Mouse (Mus musculus) midbrain, embryonic 11.5 days (tissue): ENCODE measurements around the gene Eid3. TPM values are rescaled to one million over a fixed set of nuclear protein-coding genes. Genes with fewer than 3 reads are reported as not detected.

ENCODE experiments used
- ATAC-seq: fragments of 200-750 bp; cut with Nextera tagmentation; 2 replicates; pipeline ENCODE4 v1.8.0; 2017; ENCODE audit warnings: moderate TSS enrichment, moderate library complexity; ENCODE audit not compliant: low FRiP score
- DNase-seq: peaks from one replicate; pipeline ENCODE4 v3.0.0; 2015; ENCODE audit warnings: low spot score; ENCODE audit errors: missing footprints
- H3K27ac ChIP-seq: fragments of 300-500 bp; sonication (generic); 2 replicates; pipeline ENCODE4 v1.5.1; 2014; ENCODE audit warnings: low read depth, low read length
- H3K27me3 ChIP-seq: fragments of 300-500 bp; sonication (generic); 2 replicates; pipeline ENCODE4 v1.6.1; 2014; ENCODE audit warnings: mild to moderate bottlenecking, low read length, moderate library complexity, mixed read lengths; ENCODE audit not compliant: control insufficient read depth, insufficient read depth
- H3K36me3 ChIP-seq: fragments of 300-500 bp; sonication (generic); 2 replicates; pipeline ENCODE4 v1.6.1; 2014; ENCODE audit warnings: mild to moderate bottlenecking, low read length, moderate library complexity, mixed read lengths; ENCODE audit not compliant: control insufficient read depth, insufficient read depth
- H3K4me1 ChIP-seq: fragments of 300-500 bp; sonication (generic); 2 replicates; pipeline ENCODE4 v1.6.1; 2014; ENCODE audit warnings: low read length; ENCODE audit not compliant: control insufficient read depth, insufficient read depth
- H3K4me2 ChIP-seq: fragments of 300-500 bp; sonication (generic); 2 replicates; pipeline ENCODE4 v1.6.1; 2014; ENCODE audit warnings: mild to moderate bottlenecking, moderate library complexity
- H3K4me3 ChIP-seq: fragments of 300-500 bp; sonication (generic); 2 replicates; pipeline ENCODE4 v1.5.1; 2014; ENCODE audit warnings: low read depth, low read length
- H3K9ac ChIP-seq: fragments of 300-500 bp; sonication (generic); 2 replicates; pipeline ENCODE4 v1.6.1; 2014; ENCODE audit warnings: low read length
- H3K9me3 ChIP-seq: fragments of 300-500 bp; sonication (generic); 2 replicates; pipeline ENCODE4 v1.6.1; 2016; ENCODE audit warnings: low read length; ENCODE audit not compliant: control insufficient read depth
- WGBS: fragments of 180-500 bp; shearing (Covaris S2); extraction: QIAGEN DNeasy Blood & Tissue Kit; methylation state at CpG from one replicate; pipeline ENCODE4 v1.1.7; 2014; 5-methylcytosine and 5-hydroxymethylcytosine counted together
- polyA plus RNA-seq: library from polyadenylated mRNA; unstranded; fragments of >200 nt; fragmentation: Nextera tagmentation; extraction: Ambion mirVana; gene quantifications from 2 replicates; pipeline ENCODE4 v1.2.1, GENCODE M21; 2014

Eid3 gene
- polyA plus RNA-seq, 1 experiment from 2014 or later = 0.53 TPM

DNA sequence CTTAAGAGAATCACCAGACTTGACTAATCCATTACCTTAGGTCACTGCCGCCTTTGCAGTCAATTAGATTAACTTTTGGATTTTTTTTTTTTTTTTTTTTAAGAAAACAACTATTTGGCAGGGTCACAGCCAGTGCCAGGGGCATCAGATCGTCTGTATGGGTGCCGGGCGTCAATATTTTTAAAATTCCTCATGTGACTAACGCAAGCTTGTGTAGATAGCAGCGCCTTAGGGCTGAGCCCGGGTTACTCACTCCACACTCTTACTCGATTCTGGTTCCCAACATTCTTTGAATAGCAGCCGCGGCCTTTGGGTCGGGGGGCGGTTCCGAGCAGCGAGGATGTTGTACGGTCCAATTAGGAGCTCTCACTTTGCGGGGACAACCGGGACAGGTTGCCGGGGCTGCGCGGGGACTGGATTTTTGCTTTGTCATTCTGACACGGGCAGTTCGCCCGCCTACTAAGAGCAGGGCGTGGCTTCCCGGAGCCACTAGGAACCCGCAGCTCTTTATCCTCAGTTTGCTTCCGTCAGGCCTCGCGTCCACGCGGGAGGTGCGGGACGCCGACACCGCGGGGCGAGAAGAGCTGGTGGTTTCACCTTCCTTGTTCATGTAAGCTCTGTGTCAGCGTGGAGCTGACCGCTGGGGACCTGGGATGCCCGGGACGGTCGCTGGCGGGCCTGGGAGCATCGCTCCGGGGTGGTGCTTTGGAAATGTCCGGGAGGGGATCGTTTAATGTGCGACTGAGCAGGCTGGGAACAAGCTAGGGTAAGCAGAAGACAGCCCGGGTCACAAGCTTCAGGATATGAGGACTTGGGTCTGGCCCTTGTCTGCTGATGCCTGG lies 7.5 kb upstream of the Eid3 start:
- peaks cover 2% of the 10 kb centered on the region for H3K36me3 ChIP-seq
- no peaks in the 10 kb centered on the region for H3K27me3 ChIP-seq
- H3K9me3 ChIP-seq = no peaks in the 10 kb centered on the region
- peak overlapping the region; percentile 32 for H3K27ac ChIP-seq
- peak overlapping the region; percentile 75 for H3K4me2 ChIP-seq
- peak; percentile 83 for ATAC-seq
- peak; percentile 98 for DNase-seq
- 1% methylated on average over 49 of the region's 49 CpGs for WGBS
- peaks cover 19% of the 10 kb centered on the region for H3K4me1 ChIP-seq
- H3K4me3 ChIP-seq = peak overlapping the region; percentile 73
- peak overlapping the region; percentile 96 for H3K9ac ChIP-seq

GRCm38 (mm10) chr10:82859533-82859915 lies 6.9 kb upstream of the Eid3 start:
- peaks cover 5% of the 10 kb centered on the region for H3K36me3 ChIP-seq
- no peaks in the 10 kb centered on the region for H3K9me3 ChIP-seq
- H3K9ac ChIP-seq = peak overlapping the region; percentile 96
- H3K4me3 ChIP-seq = peak overlapping the region; percentile 73
- peak; percentile 95 for DNase-seq
- no peaks in the 10 kb centered on the region for H3K27me3 ChIP-seq
- 0% methylated on average over 8 of the region's 8 CpGs for WGBS
- peak overlapping the region; percentile 32 for H3K27ac ChIP-seq
- H3K4me2 ChIP-seq = peak overlapping the region; percentile 75
- peaks cover 19% of the 10 kb centered on the region for H3K4me1 ChIP-seq
- ATAC-seq = peak; percentile 70

GRCm38 (mm10) chr10:82860181-82860928 lies 6.1 kb upstream of the Eid3 start:
- DNase-seq (peak; percentile 98), ATAC-seq (peak; percentile 73)
- Histone ChIP-seq H3K27me3 (no peaks in the 10 kb centered on the region), H3K9ac (peak overlapping the region; percentile 96), H3K9me3 (no peaks in the 10 kb centered on the region), H3K4me1 (peaks cover 19% of the 10 kb centered on the region), H3K27ac (peak overlapping the region; percentile 86), H3K4me3 (peak overlapping the region; percentile 73), H3K4me2 (peak overlapping the region; percentile 75), H3K36me3 (peaks cover 7% of the 10 kb centered on the region)
- WGBS = under 1% methylated on average over 50 of the region's 50 CpGs

GRCm38 (mm10) chr10:82860929-82861315 lies 5.5 kb upstream of the Eid3 start:
- ATAC-seq = no peak
- Histone ChIP-seq H3K36me3 (peaks cover 7% of the 10 kb centered on the region), H3K4me1 (peaks cover 19% of the 10 kb centered on the region), H3K9me3 (no peaks in the 10 kb centered on the region), H3K4me3 (peak overlapping the region; percentile 73), H3K9ac (peak overlapping the region; percentile 96), H3K27me3 (no peaks in the 10 kb centered on the region), H3K27ac (peak overlapping the region; percentile 86), H3K4me2 (peak overlapping the region; percentile 75)
- 7% methylated on average over 8 of the region's 8 CpGs for WGBS
- peak; percentile 95 for DNase-seq

GRCm38 (mm10) chr10:82863106-82863680 lies 3.2 kb upstream of the Eid3 start:
- Histone ChIP-seq H3K9ac (no peak overlapping the region), H3K4me2 (no peak overlapping the region)
- DNase-seq = no peak

GRCm38 (mm10) chr10:82863827-82864226 lies 2.6 kb upstream of the Eid3 start:
- no peaks in the 10 kb centered on the region for H3K9me3 ChIP-seq
- no peak overlapping the region for H3K4me3 ChIP-seq
- H3K4me2 ChIP-seq = no peak overlapping the region
- ATAC-seq (no peak), DNase-seq (no peak)
- WGBS = 93% methylated on average over 7 of the region's 7 CpGs
- H3K4me1 ChIP-seq = peaks cover 17% of the 10 kb centered on the region
- no peaks in the 10 kb centered on the region for H3K27me3 ChIP-seq
- peaks cover 10% of the 10 kb centered on the region for H3K36me3 ChIP-seq
- no peak overlapping the region for H3K27ac ChIP-seq
- H3K9ac ChIP-seq = no peak overlapping the region

More at GRCm38 (mm10) chr10:82863106-82863680, 3.2 kb upstream of the Eid3 start:
- Histone ChIP-seq H3K27me3 (no peaks in the 10 kb centered on the region), H3K36me3 (peaks cover 10% of the 10 kb centered on the region), H3K9me3 (no peaks in the 10 kb centered on the region), H3K4me3 (no peak overlapping the region), H3K27ac (no peak overlapping the region), H3K4me1 (peaks cover 17% of the 10 kb centered on the region)
- 81% methylated on average over 5 of the region's 5 CpGs for WGBS
- ATAC-seq = no peak

GRCm38 (mm10) chr10:82866832-82867231 lies 406 bp downstream of the Eid3 start:
- peaks cover 8% of the 10 kb centered on the region for H3K4me1 ChIP-seq
- no peak overlapping the region for H3K4me3 ChIP-seq
- DNase-seq (no peak), ATAC-seq (no peak)
- H3K27me3 ChIP-seq = no peaks in the 10 kb centered on the region
- H3K27ac ChIP-seq = no peak overlapping the region
- H3K36me3 ChIP-seq = peaks cover 13% of the 10 kb centered on the region
- H3K9ac ChIP-seq = no peak overlapping the region
- H3K9me3 ChIP-seq = no peaks in the 10 kb centered on the region
- WGBS = 89% methylated on average over 18 of the region's 18 CpGs
- H3K4me2 ChIP-seq = no peak overlapping the region

DNA sequence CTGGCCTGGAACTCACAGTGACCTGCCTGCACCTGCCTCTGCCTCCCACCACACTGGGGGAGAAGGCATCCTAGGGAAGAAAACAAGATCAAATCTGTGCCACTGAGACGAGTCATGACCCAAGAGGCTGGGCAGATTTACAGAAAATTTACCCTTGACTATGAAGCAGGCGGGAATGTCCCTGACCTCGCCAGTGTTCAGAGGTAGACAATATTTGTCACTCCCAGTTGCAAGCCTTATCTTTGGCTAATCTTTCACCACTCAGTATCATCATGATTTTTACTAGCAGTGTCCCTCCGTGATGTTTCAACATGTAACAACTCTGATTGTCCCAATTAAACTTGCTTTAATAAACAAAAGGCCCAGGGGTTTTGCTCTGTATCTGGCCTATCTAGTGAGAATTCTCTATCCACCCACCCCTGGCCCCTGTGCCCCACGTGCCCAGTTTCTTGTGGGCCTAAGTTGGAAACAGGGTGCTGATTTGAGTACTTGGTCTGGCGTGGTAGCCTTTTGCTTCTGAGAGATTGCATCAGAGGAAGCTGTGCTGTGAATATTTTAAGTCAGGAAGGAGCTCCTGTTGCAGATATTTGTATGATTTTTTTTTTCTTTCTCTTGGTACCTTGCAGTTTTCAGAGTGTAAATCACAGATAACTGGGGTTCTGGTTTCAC lies 2.1 kb downstream of the Eid3 start:
- peaks cover 13% of the 10 kb centered on the region for H3K36me3 ChIP-seq

More for the DNA sequence above, 2.1 kb downstream of the Eid3 start:
- DNase-seq (no peak), ATAC-seq (no peak)
- Histone ChIP-seq H3K9me3 (no peaks in the 10 kb centered on the region), H3K4me2 (no peak overlapping the region), H3K27me3 (no peaks in the 10 kb centered on the region), H3K4me1 (no peaks in the 10 kb centered on the region), H3K9ac (no peak overlapping the region), H3K27ac (no peak overlapping the region), H3K4me3 (no peak overlapping the region)
- 86% methylated on average over 6 of the region's 6 CpGs for WGBS
